Mouse (Mus musculus) neutrophil, adult 83 days (primary cell): Measurements from ENCODE around the gene Rab27a. TPM values are rescaled to one million over a fixed set of nuclear protein-coding genes. Genes with fewer than 3 reads are reported as not detected.

Source experiments
- total RNA-seq, 2 experiments: library from RNA; stranded (reverse); gene quantifications; one replicate each; pipeline ENCODE4 v1.2.4; 2023

Rab27a gene
- 100 to 1,000 TPM; 186 to 204 TPM for total RNA-seq

GRCm38 (mm10) chr9:73044146-73045079 is at the start of gene Rab27a:
Rab27a (plus strand) TSS chr9:73044854.

DNA sequence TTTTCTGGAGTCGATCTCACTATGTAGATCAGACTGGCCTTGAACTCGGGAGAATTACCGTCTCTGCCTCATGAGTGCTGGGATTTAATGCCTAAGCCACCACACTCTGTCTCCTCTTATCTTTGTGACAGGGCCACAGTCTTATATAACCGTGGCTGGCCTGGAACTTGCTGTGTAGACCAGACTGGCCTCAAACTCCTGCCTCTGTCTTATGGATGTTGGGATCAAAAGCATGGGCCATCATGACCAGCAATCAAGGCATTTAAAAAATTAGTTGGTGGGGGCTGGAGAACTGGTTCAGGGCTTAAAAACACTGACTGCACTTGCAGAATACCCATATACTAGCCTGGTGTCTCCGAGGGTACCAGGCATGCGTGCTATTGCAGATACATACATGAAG is 4.6 kb upstream of the Rab27a start, which contains the start of gene Pigb:
Gene Pigb, minus strand, starts transcription at position 299 of the 400 bp plus-strand sequence.

GRCm38 (mm10) chr9:73101536-73101935 is 56.9 kb downstream of the Rab27a start, which contains the start of gene Khdc3:
Khdc3 (plus strand) TSS chr9:73101836.

DNA sequence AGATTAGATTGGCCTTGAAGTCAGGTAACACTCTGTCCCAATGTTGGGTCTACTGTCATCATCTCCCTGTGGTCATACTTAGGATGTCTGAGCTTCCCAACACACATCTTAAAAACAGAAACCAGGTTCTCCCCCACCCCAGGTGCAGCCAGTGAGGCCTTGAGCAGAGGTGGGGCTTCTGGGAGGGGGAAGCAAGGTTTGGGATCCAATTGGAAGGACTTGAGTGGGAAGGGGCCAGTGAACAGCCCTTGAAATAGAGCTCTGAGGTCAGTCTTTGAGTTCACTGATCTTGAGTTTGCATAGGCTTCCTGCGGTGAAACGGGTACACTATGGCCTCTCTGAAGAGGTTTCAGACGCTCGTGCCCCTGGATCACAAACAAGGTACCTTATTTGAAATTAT is 57.5 kb downstream of the Rab27a start, which contains the start of gene Gm20509:
Gene Gm20509, plus strand, starts transcription at position 290 of the 400 bp plus-strand sequence.

DNA sequence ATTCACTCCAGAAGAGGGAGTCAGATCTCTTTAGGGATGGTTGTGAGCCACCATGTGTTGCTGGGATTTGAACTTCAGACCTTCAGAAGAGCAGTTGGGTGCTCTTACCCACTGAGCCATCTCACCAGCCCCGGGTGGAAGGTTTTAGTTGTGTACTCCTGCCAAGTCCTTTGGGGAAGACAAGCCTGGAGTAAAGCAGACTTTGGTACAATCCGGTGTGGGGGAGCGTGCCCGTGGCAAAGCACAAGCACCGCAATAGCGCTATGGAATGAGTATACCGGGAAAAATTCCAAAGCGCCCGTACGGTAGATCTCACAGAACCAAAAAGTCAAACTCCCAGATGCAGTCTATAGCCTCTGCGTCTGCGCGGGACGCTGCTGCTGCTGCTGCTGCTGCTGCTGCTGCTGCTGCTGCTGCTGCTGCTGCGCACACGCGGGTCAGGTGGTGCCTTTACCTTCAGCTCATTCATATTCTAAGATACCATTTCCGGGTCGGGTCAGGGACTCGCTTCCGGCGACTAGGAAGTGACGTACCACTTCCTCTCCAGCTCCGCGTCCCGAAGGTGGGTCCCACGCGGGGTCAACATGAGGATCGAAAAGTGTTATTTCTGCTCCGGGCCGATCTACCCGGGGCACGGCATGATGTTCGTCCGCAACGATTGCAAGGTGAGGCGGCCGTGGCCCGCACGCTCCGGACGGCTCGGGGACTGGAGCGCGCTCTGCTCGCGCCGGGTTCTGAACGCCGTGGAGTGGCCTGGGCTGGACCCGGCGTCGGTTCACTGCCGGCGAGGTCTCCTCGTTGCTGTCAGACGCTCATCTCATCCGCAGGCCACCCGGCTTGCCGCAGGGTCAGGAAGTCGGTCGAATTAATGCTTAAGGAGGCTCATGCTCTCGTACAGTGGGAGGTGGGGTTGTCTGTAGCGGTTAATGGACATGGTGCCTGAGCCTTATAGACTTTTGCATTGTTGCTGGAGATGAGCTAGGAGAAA is 68.6 kb downstream of the Rab27a start, which contains the start of gene Rsl24d1:
Gene Rsl24d1, plus strand, starts transcription at position 508 of the 988 bp plus-strand sequence.

Other genes starting within 250 kb of the Rab27a start
- not detected for gene Prtg, start 238.0 kb upstream of the Rab27a start, total RNA-seq
- gene Pygo1, start 119.2 kb upstream of the Rab27a start, total RNA-seq = not detected
- under 1 TPM; 0.28 to 0.57 TPM for gene Dyx1c1, start 86.1 kb upstream of the Rab27a start, total RNA-seq
- under 1 TPM in 1 of 2 experiments, not detected in 1; 0.24 TPM for gene Gm44503, start 86.0 kb upstream of the Rab27a start, total RNA-seq
- 1 to 10 TPM; 3.4 to 3.7 TPM for gene Ccpg1os, start 59.5 kb upstream of the Rab27a start, total RNA-seq
- 100 to 1,000 TPM; 285 to 302 TPM for gene Ccpg1, start 59.4 kb upstream of the Rab27a start, total RNA-seq
- gene Pigb, start 4.5 kb upstream of the Rab27a start, total RNA-seq = 10 to 100 TPM; 27.5 to 28.1 TPM
- gene Khdc3, start 57.0 kb downstream of the Rab27a start, total RNA-seq = 10 to 100 TPM; 14.9 to 21.7 TPM
- under 1 TPM in 1 of 2 experiments, not detected in 1; 0.77 TPM for gene Gm20509, start 57.6 kb downstream of the Rab27a start, total RNA-seq
- 10 to 100 TPM; 36.8 to 37.1 TPM for gene Rsl24d1, start 68.6 kb downstream of the Rab27a start, total RNA-seq